Mouse (Mus musculus): Measurements from ENCODE around the gene Wwox. TPM values are rescaled to one million over a fixed set of nuclear protein-coding genes. Genes with fewer than 3 reads are reported as not detected.

The Wwox gene
- polyA plus RNA-seq, 1 experiment from 2014 or later = 11.6 TPM

GRCm38 (mm10) chr8:114785834-114786233, 346.4 kb downstream of the Wwox start:
- no peaks in the 10 kb centered on the region for H3K9me3 ChIP-seq (ENCODE audit: low read length)
- DNase-seq (ENCODE audit: low spot score) (peak; percentile 21), ATAC-seq (no peak)
- H3K27me3 ChIP-seq (replicated peaks; ENCODE audit: insufficient read depth, low read length) = no peaks in the 10 kb centered on the region
- H3K4me2 ChIP-seq (replicated peaks; ENCODE audit: low read depth, low read length) = no peak overlapping the region
- H3K4me1 ChIP-seq (ENCODE audit: insufficient read depth, low read depth, low read length) = no peaks in the 10 kb centered on the region
- H3K4me3 ChIP-seq (ENCODE audit: low read depth, low read length) = no peak overlapping the region
- no peaks in the 10 kb centered on the region for H3K36me3 ChIP-seq (ENCODE audit: insufficient read depth, low read length)
- 68% methylated on average over 11 of the region's 11 CpGs for WGBS
- no peak overlapping the region for H3K27ac ChIP-seq (ENCODE audit: low read length)
- TF ChIP-seq EP300 (IDR thresholded peaks at IDR 0.05) = no peak
- no peak for TF ChIP-seq CTCF (IDR thresholded peaks at IDR 0.05)
- H3K9ac ChIP-seq (replicated peaks; ENCODE audit: low read depth) = no peak overlapping the region

- no peak overlapping the region for H3K9ac ChIP-seq (replicated peaks; ENCODE audit: low read depth)
- no peaks in the 10 kb centered on the region for H3K27me3 ChIP-seq (replicated peaks; ENCODE audit: insufficient read depth, low read length)
- H3K9me3 ChIP-seq (ENCODE audit: low read length) = no peaks in the 10 kb centered on the region
- ATAC-seq = no peak
- H3K4me3 ChIP-seq (ENCODE audit: low read depth, low read length) = no peak overlapping the region
- TF ChIP-seq CTCF (IDR thresholded peaks at IDR 0.05) (no peak), EP300 (IDR thresholded peaks at IDR 0.05) (no peak)
- H3K4me1 ChIP-seq (ENCODE audit: insufficient read depth, low read depth, low read length) = no peaks in the 10 kb centered on the region
- no peaks in the 10 kb centered on the region for H3K36me3 ChIP-seq (ENCODE audit: insufficient read depth, low read length)
- H3K27ac ChIP-seq (ENCODE audit: low read length) = no peak overlapping the region
- H3K4me2 ChIP-seq (replicated peaks; ENCODE audit: low read depth, low read length) = no peak overlapping the region
- WGBS = 71% methylated on average over 7 of the region's 7 CpGs
- no peak for DNase-seq (ENCODE audit: low spot score)
These were observed 350.2 kb downstream of the Wwox start for GRCm38 (mm10) chr8:114789616-114790015.

GRCm38 (mm10) chr8:114790754-114791153, 351.3 kb downstream of the Wwox start:
- H3K27ac ChIP-seq (ENCODE audit: low read length) = no peak overlapping the region
- no peak overlapping the region for H3K4me3 ChIP-seq (ENCODE audit: low read depth, low read length)
- no peak overlapping the region for H3K4me2 ChIP-seq (replicated peaks; ENCODE audit: low read depth, low read length)
- H3K36me3 ChIP-seq (ENCODE audit: insufficient read depth, low read length) = no peaks in the 10 kb centered on the region
- H3K27me3 ChIP-seq (replicated peaks; ENCODE audit: insufficient read depth, low read length) = no peaks in the 10 kb centered on the region
- H3K9ac ChIP-seq (replicated peaks; ENCODE audit: low read depth) = no peak overlapping the region
- no peak for TF ChIP-seq CTCF (IDR thresholded peaks at IDR 0.05)
- TF ChIP-seq EP300 (IDR thresholded peaks at IDR 0.05) = no peak
- H3K4me1 ChIP-seq (ENCODE audit: insufficient read depth, low read depth, low read length) = no peaks in the 10 kb centered on the region
- DNase-seq (ENCODE audit: low spot score) = no peak
- WGBS = 70% methylated on average over 7 of the region's 7 CpGs
- H3K9me3 ChIP-seq (ENCODE audit: low read length) = no peaks in the 10 kb centered on the region
- ATAC-seq = no peak

GRCm38 (mm10) chr8:114793682-114794081, 354.2 kb downstream of the Wwox start:
- no peaks in the 10 kb centered on the region for H3K9me3 ChIP-seq (ENCODE audit: low read length)
- H3K4me3 ChIP-seq (ENCODE audit: low read depth, low read length) = no peak overlapping the region
- 82% methylated on average over 9 of the region's 9 CpGs for whole genome bisulfite sequencing
- no peak for DNase-seq (ENCODE audit: low spot score)
- no peaks in the 10 kb centered on the region for H3K27me3 ChIP-seq (replicated peaks; ENCODE audit: insufficient read depth, low read length)
- H3K36me3 ChIP-seq (ENCODE audit: insufficient read depth, low read length) = no peaks in the 10 kb centered on the region
- H3K9ac ChIP-seq (replicated peaks; ENCODE audit: low read depth) = no peak overlapping the region
- TF ChIP-seq CTCF (IDR thresholded peaks at IDR 0.05) (no peak), EP300 (IDR thresholded peaks at IDR 0.05) (no peak)
- H3K27ac ChIP-seq (ENCODE audit: low read length) = no peak overlapping the region
- H3K4me2 ChIP-seq (replicated peaks; ENCODE audit: low read depth, low read length) = no peak overlapping the region
- no peak for ATAC-seq
- H3K4me1 ChIP-seq (ENCODE audit: insufficient read depth, low read depth, low read length) = no peaks in the 10 kb centered on the region

GRCm38 (mm10) chr8:114801428-114802134, 362.1 kb downstream of the Wwox start:
- 57% methylated on average over 7 of the region's 7 CpGs for WGBS
- Histone ChIP-seq H3K4me1 (ENCODE audit: insufficient read depth, low read depth, low read length) (no peaks in the 10 kb centered on the region), H3K9me3 (ENCODE audit: low read length) (no peaks in the 10 kb centered on the region), H3K27ac (ENCODE audit: low read length) (no peak overlapping the region), H3K27me3 (replicated peaks; ENCODE audit: insufficient read depth, low read length) (no peaks in the 10 kb centered on the region), H3K9ac (replicated peaks; ENCODE audit: low read depth) (no peak overlapping the region), H3K4me3 (ENCODE audit: low read depth, low read length) (no peak overlapping the region), H3K36me3 (ENCODE audit: insufficient read depth, low read length) (no peaks in the 10 kb centered on the region), H3K4me2 (replicated peaks; ENCODE audit: low read depth, low read length) (no peak overlapping the region)
- DNase-seq (ENCODE audit: low spot score) (no peak), ATAC-seq (peak; percentile 43)
- TF ChIP-seq EP300 (IDR thresholded peaks at IDR 0.05) (no peak), CTCF (IDR thresholded peaks at IDR 0.05) (no peak)

- Histone ChIP-seq H3K36me3 (ENCODE audit: insufficient read depth, low read length) (no peaks in the 10 kb centered on the region), H3K4me1 (ENCODE audit: insufficient read depth, low read depth, low read length) (no peaks in the 10 kb centered on the region), H3K4me3 (ENCODE audit: low read depth, low read length) (no peak overlapping the region), H3K9ac (replicated peaks; ENCODE audit: low read depth) (no peak overlapping the region), H3K27ac (ENCODE audit: low read length) (no peak overlapping the region), H3K9me3 (ENCODE audit: low read length) (no peaks in the 10 kb centered on the region), H3K27me3 (replicated peaks; ENCODE audit: insufficient read depth, low read length) (no peaks in the 10 kb centered on the region), H3K4me2 (replicated peaks; ENCODE audit: low read depth, low read length) (no peak overlapping the region)
- 58% methylated on average over 5 of the region's 5 CpGs for WGBS
- DNase-seq (ENCODE audit: low spot score) = peak; percentile 41
- peak; percentile 58 for TF ChIP-seq CTCF (IDR thresholded peaks at IDR 0.05)
- no peak for TF ChIP-seq EP300 (IDR thresholded peaks at IDR 0.05)
- ATAC-seq = peak; percentile 43
These were observed 363.7 kb downstream of the Wwox start for GRCm38 (mm10) chr8:114803113-114803512.

All from lung, postnatal 0 days (tissue).